Mouse (Mus musculus): ENCODE measurements around the gene Psg16.

- TF ChIP-seq EP300 (IDR thresholded peaks at IDR 0.05; ENCODE audit: insufficient read depth, low read depth, low read length) = no peak
- no peak for TF ChIP-seq POLR2A (IDR thresholded peaks at IDR 0.05; ENCODE audit: insufficient read depth, low read length)
Measured at GRCm38 (mm10) chr7:17060782-17061605, 12.8 kb upstream of the Psg16 start.
